Mouse (Mus musculus) midbrain, embryonic 10.5 days (tissue): ENCODE data around the gene BC049352. TPM values are rescaled to one million over a fixed set of nuclear protein-coding genes. Genes with fewer than 3 reads are reported as not detected.

Source experiments
- DNase-seq: peaks from one replicate; pipeline ENCODE4 v3.0.0-alpha.2; 2017; ENCODE audit warnings: low spot score
- H3K27ac ChIP-seq: fragments of 300-500 bp; sonication (generic); replicated peaks from 2 replicates; pipeline ENCODE4 v1.5.1; 2016; ENCODE audit warnings: mild to moderate bottlenecking
- H3K27me3 ChIP-seq: fragments of 300-500 bp; sonication (generic); 2 replicates; pipeline ENCODE4 v1.6.1; 2016; ENCODE audit warnings: low read depth, mild to moderate bottlenecking; ENCODE audit not compliant: poor library complexity, severe bottlenecking
- H3K36me3 ChIP-seq: fragments of 300-500 bp; sonication (generic); 2 replicates; pipeline ENCODE4 v1.6.1; 2016; ENCODE audit warnings: mild to moderate bottlenecking, moderate library complexity
- H3K4me1 ChIP-seq: fragments of 300-500 bp; sonication (generic); 2 replicates; pipeline ENCODE4 v1.6.1; 2016
- H3K4me3 ChIP-seq: fragments of 300-500 bp; sonication (generic); 2 replicates; pipeline ENCODE4 v1.5.1; 2016; ENCODE audit warnings: mild to moderate bottlenecking, moderate library complexity
- H3K9me3 ChIP-seq: fragments of 300-500 bp; sonication (generic); replicated peaks from 2 replicates; pipeline ENCODE4 v1.6.1; 2016; ENCODE audit warnings: mild to moderate bottlenecking
- WGBS: fragments of 180-500 bp; shearing (Covaris S2); methylation state at CpG from one replicate; pipeline ENCODE4 v1.1.7; 2016; 5-methylcytosine and 5-hydroxymethylcytosine counted together
- polyA plus RNA-seq: library from polyadenylated mRNA; unstranded; fragments of >200 nt; fragmentation: Nextera tagmentation; extraction: Ambion mirVana; gene quantifications from 2 replicates; pipeline ENCODE4 v1.2.1, GENCODE M21; 2016

BC049352 gene
- polyA plus RNA-seq, 1 experiment from 2014 or later: not detected

- Histone ChIP-seq H3K36me3 (no peaks in the 10 kb centered on the region), H3K27ac (no peak overlapping the region), H3K4me3 (no peak overlapping the region), H3K27me3 (no peaks in the 10 kb centered on the region), H3K9me3 (no peaks in the 10 kb centered on the region), H3K4me1 (peaks cover 5% of the 10 kb centered on the region; the same call in 1 of the 2 replicates)
- no peak for DNase-seq
- WGBS: 66% methylated on average over 7 of the region's 7 CpGs
These were observed 54.9 kb downstream of the BC049352 start for GRCm38 (mm10) chr9:45236744-45237143.

DNA sequence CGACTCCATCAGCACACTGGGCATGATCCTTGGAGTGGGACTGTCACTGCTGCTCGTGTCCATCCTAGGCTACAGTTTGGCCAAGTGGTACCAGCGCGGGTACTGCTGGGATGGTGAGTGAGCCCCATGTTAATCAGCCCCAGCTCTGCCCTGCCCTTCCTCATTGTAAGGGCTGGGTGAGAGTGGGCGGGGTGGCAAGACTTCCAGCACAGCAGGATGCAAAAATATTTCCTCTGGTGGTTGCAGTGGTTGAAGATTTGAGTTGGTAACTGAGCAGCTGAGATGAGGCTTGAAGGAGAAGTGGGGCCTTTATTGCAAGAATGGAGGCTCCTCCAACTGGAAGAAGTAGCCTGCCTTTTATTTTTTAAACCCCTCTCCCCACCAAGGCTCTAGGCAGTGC is 59.6 kb downstream of the BC049352 start:
- Histone ChIP-seq H3K27ac (no peak overlapping the region), H3K9me3 (no peaks in the 10 kb centered on the region), H3K27me3 (no peaks in the 10 kb centered on the region), H3K4me1 (peaks cover 5% of the 10 kb centered on the region; the same call in 1 of the 2 replicates), H3K36me3 (no peaks in the 10 kb centered on the region), H3K4me3 (no peak overlapping the region)
- WGBS: 79% methylated on average over 5 of the region's 5 CpGs
- no peak for DNase-seq

DNA sequence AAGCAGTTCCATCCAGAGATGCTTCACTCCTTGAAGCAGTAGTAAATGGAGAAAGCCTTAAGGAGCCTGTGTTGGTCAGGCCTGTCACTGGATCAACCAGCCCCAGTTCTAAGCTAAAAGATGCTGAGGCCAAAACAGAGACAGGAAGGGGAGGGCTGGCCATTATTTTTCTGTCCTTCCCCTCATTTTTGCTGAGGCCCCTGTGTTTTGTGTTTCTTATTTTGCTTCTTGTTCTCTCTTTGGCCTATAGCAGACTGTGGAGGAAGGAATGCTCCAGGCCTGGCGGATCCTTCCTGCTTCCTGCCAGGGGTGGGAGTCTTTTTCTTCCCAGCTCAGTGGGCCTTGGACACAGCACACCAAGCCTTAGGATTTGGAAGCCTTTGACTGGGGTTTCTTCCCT is 63.6 kb downstream of the BC049352 start:
- WGBS: 85% methylated on average over 1 of the region's 1 CpGs
- Histone ChIP-seq H3K4me1 (no peaks in the 10 kb centered on the region), H3K36me3 (no peaks in the 10 kb centered on the region), H3K9me3 (no peaks in the 10 kb centered on the region), H3K27ac (no peak overlapping the region), H3K27me3 (no peaks in the 10 kb centered on the region), H3K4me3 (no peak overlapping the region)
- DNase-seq: no peak

DNA sequence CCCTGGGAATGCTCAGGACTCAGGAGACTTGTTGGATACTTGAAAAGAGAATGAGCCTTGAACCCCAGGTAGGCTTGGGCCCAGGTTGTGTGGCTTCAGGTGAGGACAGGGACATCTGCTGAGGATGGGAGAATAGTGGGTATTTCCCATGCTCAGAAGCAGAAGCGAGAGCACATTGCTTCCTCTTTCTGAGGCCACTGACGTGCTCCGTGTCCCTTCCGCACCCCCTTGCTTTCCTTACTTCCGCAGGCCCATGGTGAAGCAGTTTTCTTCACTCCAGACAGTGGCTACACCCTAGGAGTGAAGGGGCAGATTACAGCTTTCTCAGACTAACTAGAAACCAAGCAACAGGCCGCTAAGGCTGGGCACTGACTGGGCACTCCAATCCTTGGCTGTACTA is 64.3 kb downstream of the BC049352 start:
- Histone ChIP-seq H3K4me3 (no peak overlapping the region), H3K27ac (no peak overlapping the region), H3K4me1 (no peaks in the 10 kb centered on the region), H3K36me3 (no peaks in the 10 kb centered on the region), H3K9me3 (no peaks in the 10 kb centered on the region), H3K27me3 (no peaks in the 10 kb centered on the region)
- WGBS: 86% methylated on average over 6 of the region's 6 CpGs
- DNase-seq: no peak

DNA sequence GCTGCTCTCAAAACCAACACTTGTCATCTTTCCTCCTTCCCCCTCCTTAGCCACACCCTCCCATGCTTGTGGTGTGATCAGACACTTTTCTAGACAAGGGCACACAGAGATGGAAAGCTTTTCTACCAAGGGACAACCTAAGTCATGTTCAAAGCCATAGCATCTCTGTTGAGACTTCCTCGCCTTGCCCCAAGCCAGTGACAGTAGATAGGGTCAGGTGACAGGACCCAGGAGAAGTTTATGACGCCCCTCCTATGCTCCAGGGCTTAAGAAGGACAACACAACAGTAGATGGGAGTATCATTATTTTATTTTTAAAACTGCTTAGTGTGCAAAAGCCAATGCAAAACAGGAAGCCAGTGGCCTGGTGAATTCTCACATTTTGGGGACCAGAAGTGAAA is 65.7 kb downstream of the BC049352 start:
- H3K27me3 ChIP-seq: no peaks in the 10 kb centered on the region
- no peak overlapping the region for H3K4me3 ChIP-seq
- H3K9me3 ChIP-seq: no peaks in the 10 kb centered on the region
- 71% methylated on average over 2 of the region's 2 CpGs for WGBS
- H3K4me1 ChIP-seq: no peaks in the 10 kb centered on the region
- H3K36me3 ChIP-seq: no peaks in the 10 kb centered on the region
- no peak overlapping the region for H3K27ac ChIP-seq
- no peak for DNase-seq

DNA sequence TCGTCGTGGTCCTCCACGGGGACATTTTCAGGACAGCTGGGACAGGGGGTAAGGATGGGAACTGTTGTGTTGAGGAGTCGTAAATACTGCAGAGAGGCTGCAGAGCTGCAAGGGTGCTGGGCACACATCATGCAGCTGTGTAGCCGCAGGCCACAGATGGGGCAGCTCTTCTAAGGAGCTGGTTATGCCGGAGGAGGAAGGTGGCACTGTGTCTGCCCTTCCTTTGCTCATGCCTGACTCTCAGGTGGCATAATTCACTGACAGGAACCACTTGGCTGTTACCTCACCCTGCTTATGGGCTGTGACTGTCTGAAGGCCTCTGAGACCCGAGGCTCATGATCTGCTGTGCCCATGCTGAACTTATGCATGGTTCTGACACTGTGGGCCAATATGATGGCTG is 68.5 kb downstream of the BC049352 start:
- Histone ChIP-seq H3K9me3 (no peaks in the 10 kb centered on the region), H3K4me1 (peaks cover 7% of the 10 kb centered on the region; the same call in 1 of the 2 replicates), H3K4me3 (no peak overlapping the region), H3K36me3 (no peaks in the 10 kb centered on the region), H3K27me3 (no peaks in the 10 kb centered on the region), H3K27ac (no peak overlapping the region)
- 93% methylated on average over 7 of the region's 7 CpGs for WGBS
- no peak for DNase-seq

- DNase-seq: no peak
- H3K4me1 ChIP-seq: peaks cover 7% of the 10 kb centered on the region; the same call in 1 of the 2 replicates
- H3K27me3 ChIP-seq: no peaks in the 10 kb centered on the region
- H3K9me3 ChIP-seq: no peaks in the 10 kb centered on the region
- no peaks in the 10 kb centered on the region for H3K36me3 ChIP-seq
- 84% methylated on average over 3 of the region's 3 CpGs for WGBS
- no peak overlapping the region for H3K4me3 ChIP-seq
- no peak overlapping the region for H3K27ac ChIP-seq
These were observed 69.5 kb downstream of the BC049352 start for GRCm38 (mm10) chr9:45251281-45251680.

GRCm38 (mm10) chr9:45251990-45252389 is 70.2 kb downstream of the BC049352 start:
- 86% methylated on average over 4 of the region's 4 CpGs for WGBS
- Histone ChIP-seq H3K4me1 (peaks cover 7% of the 10 kb centered on the region; the same call in 1 of the 2 replicates), H3K4me3 (no peak overlapping the region), H3K27me3 (no peaks in the 10 kb centered on the region), H3K36me3 (no peaks in the 10 kb centered on the region), H3K9me3 (no peaks in the 10 kb centered on the region), H3K27ac (no peak overlapping the region)
- no peak for DNase-seq

- Histone ChIP-seq H3K4me1 (peaks cover 7% of the 10 kb centered on the region; the same call in 1 of the 2 replicates), H3K36me3 (no peaks in the 10 kb centered on the region), H3K27ac (no peak overlapping the region), H3K27me3 (no peaks in the 10 kb centered on the region), H3K4me3 (no peak overlapping the region), H3K9me3 (no peaks in the 10 kb centered on the region)
- DNase-seq: no peak
- WGBS: 77% methylated on average over 6 of the region's 6 CpGs
These were observed 70.6 kb downstream of the BC049352 start for GRCm38 (mm10) chr9:45252395-45252794.

GRCm38 (mm10) chr9:45254021-45254420 is 72.2 kb downstream of the BC049352 start:
- H3K27ac ChIP-seq: no peak overlapping the region
- peaks cover 7% of the 10 kb centered on the region; the same call in 1 of the 2 replicates for H3K4me1 ChIP-seq
- H3K9me3 ChIP-seq: no peaks in the 10 kb centered on the region
- no peak for DNase-seq
- H3K4me3 ChIP-seq: no peak overlapping the region
- H3K36me3 ChIP-seq: no peaks in the 10 kb centered on the region
- no peaks in the 10 kb centered on the region for H3K27me3 ChIP-seq
- 58% methylated on average over 6 of the region's 6 CpGs for WGBS

DNA sequence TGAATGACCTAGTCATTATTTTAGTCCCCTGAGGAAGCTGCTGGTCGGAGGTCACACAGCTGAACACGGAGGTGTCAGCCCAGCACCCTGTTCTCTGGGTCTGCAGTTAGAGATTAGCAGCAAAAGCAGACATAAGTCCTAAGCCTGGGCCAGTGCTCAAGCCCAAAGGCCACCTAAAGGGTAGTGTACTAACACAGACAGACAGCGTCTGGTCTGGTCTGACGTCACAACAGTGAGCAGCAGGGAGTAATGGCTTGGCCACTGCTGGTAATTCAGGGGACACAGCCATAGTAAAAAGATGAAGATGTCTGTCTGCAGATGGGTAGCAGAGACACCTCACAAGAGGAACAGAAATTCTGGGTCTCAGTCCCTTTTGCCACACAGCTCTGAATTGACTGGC is 72.8 kb downstream of the BC049352 start:
- no peaks in the 10 kb centered on the region for H3K27me3 ChIP-seq
- H3K4me3 ChIP-seq: no peak overlapping the region
- H3K4me1 ChIP-seq: peaks cover 7% of the 10 kb centered on the region; the same call in 1 of the 2 replicates
- WGBS: 66% methylated on average over 4 of the region's 4 CpGs
- H3K36me3 ChIP-seq: no peaks in the 10 kb centered on the region
- H3K9me3 ChIP-seq: no peaks in the 10 kb centered on the region
- H3K27ac ChIP-seq: no peak overlapping the region
- DNase-seq: no peak

GRCm38 (mm10) chr9:45255431-45255830 is 73.6 kb downstream of the BC049352 start:
- Histone ChIP-seq H3K4me1 (peaks cover 7% of the 10 kb centered on the region; the same call in 1 of the 2 replicates), H3K27ac (no peak overlapping the region), H3K4me3 (no peak overlapping the region), H3K9me3 (no peaks in the 10 kb centered on the region), H3K36me3 (no peaks in the 10 kb centered on the region), H3K27me3 (no peaks in the 10 kb centered on the region)
- DNase-seq: no peak
- WGBS: 92% methylated on average over 4 of the region's 4 CpGs

DNA sequence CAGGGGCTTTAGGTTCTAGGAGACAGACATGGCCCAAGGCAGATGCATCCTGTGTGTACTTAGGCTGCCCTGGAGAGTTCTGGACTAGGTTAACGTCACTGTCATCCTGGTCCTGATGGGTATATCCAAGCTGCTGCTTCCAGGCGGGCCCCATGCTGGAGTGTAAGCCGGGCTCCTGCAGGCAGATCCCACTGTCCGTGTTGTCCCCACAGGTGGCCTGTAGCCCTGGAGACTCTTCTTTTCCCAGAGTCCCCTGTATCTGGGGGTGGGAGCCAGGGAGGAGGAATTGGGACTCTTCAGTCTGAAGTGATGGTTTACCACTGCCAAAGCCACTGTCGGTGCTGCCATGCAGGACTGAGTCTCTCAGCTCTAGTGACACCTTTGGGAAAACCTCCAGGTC is 74.2 kb downstream of the BC049352 start:
- Histone ChIP-seq H3K36me3 (no peaks in the 10 kb centered on the region), H3K27me3 (no peaks in the 10 kb centered on the region), H3K4me1 (peaks cover 7% of the 10 kb centered on the region; the same call in 1 of the 2 replicates), H3K4me3 (no peak overlapping the region), H3K27ac (no peak overlapping the region), H3K9me3 (no peaks in the 10 kb centered on the region)
- 78% methylated on average over 5 of the region's 5 CpGs for WGBS
- no peak for DNase-seq

GRCm38 (mm10) chr9:45259065-45259464 is 77.3 kb downstream of the BC049352 start:
- no peaks in the 10 kb centered on the region for H3K9me3 ChIP-seq
- no peak overlapping the region for H3K27ac ChIP-seq
- H3K4me1 ChIP-seq: peaks cover 5% of the 10 kb centered on the region; the same call in 1 of the 2 replicates
- whole genome bisulfite sequencing: 88% methylated on average over 13 of the region's 13 CpGs
- H3K4me3 ChIP-seq: no peak overlapping the region
- DNase-seq: no peak
- no peaks in the 10 kb centered on the region for H3K36me3 ChIP-seq
- H3K27me3 ChIP-seq: no peaks in the 10 kb centered on the region
